In genomic region chr19:10204616-10205001, GRCm38 (mm10) we compare ENCODE assay signal across 8 mouse cellular contexts. TPM values are rescaled to one million over a fixed set of nuclear protein-coding genes. Genes with fewer than 3 reads are reported as not detected.
A peak's percentile ranks its signal among the peaks of the same experiment; 100 is the strongest.
DNase-seq lines count a peak whose midpoint lies in the region; ATAC-seq and TF ChIP-seq lines count a peak whose summit lies in the region.

No protein-coding gene starts in this region.

- TF ChIP-seq CTCF in embryonic fibroblast, embryonic 13.5 days (IDR thresholded peaks at IDR 0.05; ENCODE audit: borderline replicate concordance, insufficient read depth, low read length) = no peak

- peak; percentile 43 for ATAC-seq in activated CD4-positive, CD25-positive, alpha-beta regulatory T cell, adult 4 months
- ATAC-seq in hindbrain, embryonic 12.5 days (ENCODE audit: low FRiP score) = peak; percentile 53; the same call in 1 of the 2 replicates
- peak; percentile 40; the same call in 1 of the 2 replicates for ATAC-seq in midbrain, embryonic 16.5 days

- TF ChIP-seq POLR2A in embryonic fibroblast, embryonic 13.5 days (IDR thresholded peaks at IDR 0.05; ENCODE audit: low read depth, low read length) = 0 out of 2 replicates have a peak, but pooled peaks have one; percentile 9

- H3K9ac ChIP-seq in hindbrain, embryonic 12.5 days = peak overlapping the region; percentile 80
- H3K9ac ChIP-seq in midbrain, embryonic 16.5 days (ENCODE audit: low read depth, low read length) = peak overlapping the region; percentile 73

- peak overlapping the region; percentile 89 for H3K4me3 ChIP-seq in embryonic fibroblast, embryonic 13.5 days (ENCODE audit: insufficient read depth, low read length)
- H3K4me3 ChIP-seq in hindbrain, embryonic 12.5 days = peak overlapping the region; percentile 82
- peak overlapping the region; percentile 64 for H3K4me3 ChIP-seq in midbrain, embryonic 16.5 days (ENCODE audit: low read depth, low read length)

- WGBS in hindbrain, embryonic 12.5 days = 2% methylated on average over 5 of the region's 5 CpGs
- under 1% methylated on average over 5 of the region's 5 CpGs for WGBS in midbrain, embryonic 16.5 days

- H3K4me2 ChIP-seq in hindbrain, embryonic 12.5 days (replicated peaks) = peak overlapping the region; percentile 86
- peak overlapping the region; percentile 76 for H3K4me2 ChIP-seq in midbrain, embryonic 16.5 days (ENCODE audit: low read length)

- peak overlapping the region; percentile 57; the same call in 1 of the 2 replicates for H3K27ac ChIP-seq in embryonic fibroblast, embryonic 13.5 days (ENCODE audit: insufficient read depth, low read length)
- H3K27ac ChIP-seq in hindbrain, embryonic 12.5 days = no peak overlapping the region; the same call in 1 of the 2 replicates
- peak overlapping the region; percentile 86 for H3K27ac ChIP-seq in midbrain, embryonic 16.5 days (ENCODE audit: low read length)

- H3K9me3 ChIP-seq in hindbrain, embryonic 12.5 days (replicated peaks) = no peaks in the 10 kb centered on the region
- no peaks in the 10 kb centered on the region for H3K9me3 ChIP-seq in midbrain, embryonic 16.5 days (replicated peaks; ENCODE audit: control insufficient read depth, low read length, poor library complexity, severe bottlenecking)

- peak; percentile 60 to 73 for DNase-seq in left cerebral cortex, adult 9 months (ENCODE audit: low spot score in 2 of 2)
- no peak for DNase-seq in left cerebral cortex, adult 11 months (ENCODE audit: low spot score)
- peak; percentile 58 for DNase-seq in liver
- no peak for DNase-seq in gastrocnemius, postnatal 10 days

- no peaks in the 10 kb centered on the region for H3K27me3 ChIP-seq in hindbrain, embryonic 12.5 days
- no peaks in the 10 kb centered on the region for H3K27me3 ChIP-seq in midbrain, embryonic 16.5 days (ENCODE audit: control insufficient read depth, insufficient read depth, low read depth, low read length)

- 0 out of 2 replicates have a peak, but pooled peaks cover 3% of the 10 kb centered on the region for H3K4me1 ChIP-seq in embryonic fibroblast, embryonic 13.5 days (ENCODE audit: control insufficient read depth, insufficient read depth, low read length)
- peaks cover 17% of the 10 kb centered on the region for H3K4me1 ChIP-seq in hindbrain, embryonic 12.5 days
- peaks cover 15% of the 10 kb centered on the region for H3K4me1 ChIP-seq in midbrain, embryonic 16.5 days (ENCODE audit: control insufficient read depth, insufficient read depth, low read length)

- peaks cover 50% of the 10 kb centered on the region for H3K36me3 ChIP-seq in hindbrain, embryonic 12.5 days
- peaks cover 30% of the 10 kb centered on the region for H3K36me3 ChIP-seq in midbrain, embryonic 16.5 days (ENCODE audit: control insufficient read depth, insufficient read depth, low read length)

RNA-seq across cellular contexts. Expression of gene Fen1, which starts 0.6 kb away (rescaled TPM):
- polyA plus RNA-seq in activated CD4-positive, CD25-positive, alpha-beta regulatory T cell, adult 4 months (2017; shearing (Covaris generic)) = 10 to 100 TPM; 51.7 to 76.7 TPM
- polyA plus RNA-seq in embryonic fibroblast, embryonic 13.5 days (2011; ENCODE audit: insufficient read length, low read depth, missing spikeins) = 17.2 and 22.1 TPM in 2 replicates
- polyA plus RNA-seq in hindbrain, embryonic 12.5 days (2016; fragmentation: Nextera tagmentation; extraction: Ambion mirVana) = 60.3 and 62.4 TPM in 2 replicates
- 19.5 and 21.9 TPM in 2 replicates for polyA plus RNA-seq in midbrain, embryonic 16.5 days (2015; fragmentation: Nextera tagmentation; extraction: Ambion mirVana)
- total RNA-seq in gastrocnemius, postnatal 10 days (2021) = 1 to 10 TPM; 8.4 to 9.1 TPM

RNA-seq across cellular contexts. Expression of gene Tmem258, which starts 0.8 kb away (rescaled TPM):
- 100 to 1,000 TPM; 356 to 371 TPM for polyA plus RNA-seq in activated CD4-positive, CD25-positive, alpha-beta regulatory T cell, adult 4 months (2017; shearing (Covaris generic))
- polyA plus RNA-seq in embryonic fibroblast, embryonic 13.5 days (2011; ENCODE audit: insufficient read length, low read depth, missing spikeins) = 285 and 290 TPM in 2 replicates
- polyA plus RNA-seq in hindbrain, embryonic 12.5 days (2016; fragmentation: Nextera tagmentation; extraction: Ambion mirVana) = 313 and 342 TPM in 2 replicates
- polyA plus RNA-seq in midbrain, embryonic 16.5 days (2015; fragmentation: Nextera tagmentation; extraction: Ambion mirVana) = 278 and 290 TPM in 2 replicates
- 100 to 1,000 TPM; 118 to 127 TPM for total RNA-seq in gastrocnemius, postnatal 10 days (2021)

RNA-seq across cellular contexts. Expression of gene Fads1, which starts 21.9 kb away (rescaled TPM):
- polyA plus RNA-seq in activated CD4-positive, CD25-positive, alpha-beta regulatory T cell, adult 4 months (2017; shearing (Covaris generic)) = 1 to 10 TPM; 6.7 to 7.2 TPM
- polyA plus RNA-seq in embryonic fibroblast, embryonic 13.5 days (2011; ENCODE audit: insufficient read length, low read depth, missing spikeins) = 121 and 131 TPM in 2 replicates
- 175 and 183 TPM in 2 replicates for polyA plus RNA-seq in hindbrain, embryonic 12.5 days (2016; fragmentation: Nextera tagmentation; extraction: Ambion mirVana)
- 181 and 190 TPM in 2 replicates for polyA plus RNA-seq in midbrain, embryonic 16.5 days (2015; fragmentation: Nextera tagmentation; extraction: Ambion mirVana)
- 10 to 100 TPM; 27.9 to 28.5 TPM for total RNA-seq in gastrocnemius, postnatal 10 days (2021)

RNA-seq across cellular contexts. Expression of gene Myrf, which starts 35.9 kb away (rescaled TPM):
- under 1 TPM in 1 of 2 experiments, not detected in 1; 0.09 TPM for polyA plus RNA-seq in activated CD4-positive, CD25-positive, alpha-beta regulatory T cell, adult 4 months (2017; shearing (Covaris generic))
- 2.1 and 2.5 TPM in 2 replicates for polyA plus RNA-seq in embryonic fibroblast, embryonic 13.5 days (2011; ENCODE audit: insufficient read length, low read depth, missing spikeins)
- polyA plus RNA-seq in hindbrain, embryonic 12.5 days (2016; fragmentation: Nextera tagmentation; extraction: Ambion mirVana) = 1.3 and 1.9 TPM in 2 replicates
- polyA plus RNA-seq in midbrain, embryonic 16.5 days (2015; fragmentation: Nextera tagmentation; extraction: Ambion mirVana) = 0.57 and 0.82 TPM in 2 replicates
- total RNA-seq in gastrocnemius, postnatal 10 days (2021) = under 1 TPM; 0.09 to 0.14 TPM

Comparison
In these comparisons a context has a peak if more than half of its experiments do, and no peak if none do; other contexts are left out.
1. DNase-seq: peak in left cerebral cortex, adult 9 months (2 of 2) and liver (single experiment); none in left cerebral cortex, adult 11 months (single experiment) and gastrocnemius, postnatal 10 days (single experiment).
2. RNA of gene Fads1, which starts 21.9 kb away (polyA plus RNA-seq): 181 to 190 TPM in midbrain, embryonic 16.5 days, 175 to 183 TPM in hindbrain, embryonic 12.5 days and 121 to 131 TPM in embryonic fibroblast, embryonic 13.5 days; 6.7 to 7.2 TPM in activated CD4-positive, CD25-positive, alpha-beta regulatory T cell, adult 4 months; every median in the first group is over 10 times any median in the second.
3. Peak in every context shown above with its lines, with median percentiles within 50 percentile points of each other: ATAC-seq and H3K4me3 ChIP-seq.